Mouse (Mus musculus) thymus, postnatal 14 days (tissue): ENCODE measurements around the gene Kdm4b.

Source experiments
- DNase-seq: peaks from one replicate; pipeline ENCODE4 v3.0.0; 2021

Gene Kdm4b

GRCm38 (mm10) chr17:56348586-56348985 is 22.7 kb downstream of the Kdm4b start:
- DNase-seq, result no peak

GRCm38 (mm10) chr17:56350694-56351093 is 24.8 kb downstream of the Kdm4b start:
- DNase-seq, result peak; percentile 84

DNA sequence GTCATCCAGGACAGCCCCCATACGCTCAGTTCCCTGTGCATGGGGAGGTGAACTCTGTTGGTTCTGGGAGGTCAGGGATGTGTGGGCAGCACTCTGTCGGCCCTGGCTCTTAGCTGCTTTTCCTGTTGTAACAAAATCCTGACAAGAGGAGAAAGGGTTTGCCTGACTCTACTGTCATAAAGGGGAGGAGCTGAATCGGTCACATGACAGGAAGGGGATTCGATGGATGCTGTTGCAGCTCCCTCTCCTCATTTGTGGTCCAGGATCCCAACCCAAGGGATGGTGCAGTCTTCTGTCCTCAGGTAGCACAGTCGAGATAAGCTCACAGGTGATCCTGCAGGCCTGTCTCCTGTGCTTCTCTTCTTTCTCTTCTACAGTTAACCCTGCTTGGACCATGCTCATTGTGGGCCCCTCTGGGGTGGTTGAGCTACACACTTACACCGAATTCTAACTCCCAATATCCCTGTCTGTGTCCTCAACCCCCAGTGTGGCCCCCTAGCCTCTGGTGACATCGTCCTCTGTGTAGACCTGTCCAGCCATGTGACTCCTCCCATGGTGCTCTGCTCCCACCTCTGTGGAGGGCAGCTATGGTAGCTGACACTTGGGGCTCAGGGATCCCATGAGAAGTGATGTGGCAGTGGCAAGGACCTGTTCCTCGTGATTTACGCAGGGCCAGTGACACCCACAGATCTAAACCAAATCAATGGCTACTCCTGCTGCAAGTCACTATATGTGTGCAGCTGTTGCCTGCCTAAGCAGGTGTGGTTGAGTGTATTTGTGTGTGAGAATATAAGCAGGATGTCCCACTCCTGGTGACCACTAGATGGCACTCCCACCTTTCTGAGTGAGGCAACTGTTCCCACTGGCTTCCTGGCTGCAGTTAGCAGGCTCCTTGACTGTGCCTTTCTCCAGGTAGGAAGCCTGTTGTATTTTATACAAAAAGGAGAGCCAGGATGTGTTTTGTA is 31.3 kb downstream of the Kdm4b start:
- peak; percentile 77 for DNase-seq

DNA sequence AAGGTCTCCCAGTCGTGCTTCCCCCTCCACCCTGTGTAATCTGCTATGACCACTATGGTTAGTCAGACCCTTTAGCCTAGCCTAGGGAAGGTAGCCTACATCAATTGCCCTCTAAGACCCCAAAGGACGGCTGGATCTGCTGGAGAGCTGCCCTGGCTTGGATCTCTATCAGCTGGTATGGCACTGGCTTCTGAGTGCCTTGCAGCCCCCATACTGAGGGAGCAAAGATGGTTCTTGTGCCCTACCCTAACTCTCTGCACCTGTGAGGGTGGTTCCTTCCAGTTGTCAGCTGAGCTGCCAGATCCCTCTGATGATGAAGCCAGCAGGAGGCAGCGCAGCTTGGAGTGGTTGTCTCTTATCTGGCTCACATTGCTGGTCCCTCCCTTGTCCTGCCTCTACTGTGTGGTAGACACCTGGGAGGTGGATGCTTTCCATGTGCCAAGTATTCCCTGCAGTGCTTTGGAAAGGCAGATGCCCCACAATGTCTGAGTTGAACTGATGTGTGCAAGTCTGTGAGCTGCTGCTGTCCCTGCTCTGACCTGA is 33.4 kb downstream of the Kdm4b start:
- no peak for DNase-seq

DNA sequence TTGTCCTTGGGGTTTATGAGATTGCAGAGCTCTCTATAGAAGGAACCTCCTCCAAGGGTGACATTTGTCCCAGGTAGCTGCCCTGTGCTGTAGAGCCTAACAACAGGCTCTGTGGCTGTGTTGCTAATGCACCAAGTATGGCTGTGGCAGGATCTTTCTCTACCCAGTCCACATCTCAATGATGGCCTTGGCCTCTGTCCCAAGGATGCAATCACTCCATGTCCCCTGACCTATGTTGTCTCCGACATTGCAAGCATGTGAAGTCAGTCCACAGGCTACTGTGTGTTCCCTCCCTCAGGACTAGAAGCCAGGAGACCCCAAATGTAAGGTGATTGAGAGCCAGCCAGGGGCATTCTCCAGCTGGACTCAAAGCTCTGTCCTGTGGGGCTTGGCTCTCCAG is 34.0 kb downstream of the Kdm4b start:
- no peak for DNase-seq

DNA sequence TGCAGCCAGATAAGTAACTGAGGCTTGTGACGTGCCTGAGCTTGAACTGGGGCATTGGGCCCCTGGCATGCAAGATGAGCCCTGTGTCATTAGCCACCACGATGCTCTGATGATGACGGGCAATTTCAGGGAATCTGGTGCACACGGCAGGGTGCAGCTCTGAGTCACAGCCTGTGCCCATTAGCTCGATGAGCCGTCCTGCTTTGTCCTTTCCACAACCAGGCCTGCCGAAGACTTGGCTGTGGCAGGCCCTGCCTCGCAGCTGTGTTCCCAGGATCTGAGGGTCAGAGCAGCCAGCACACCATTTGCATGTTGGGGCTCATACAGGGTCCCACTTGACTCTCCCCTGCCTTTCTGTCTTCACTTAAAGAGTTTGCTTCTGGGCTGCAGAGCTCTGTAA is 34.6 kb downstream of the Kdm4b start:
- no peak for DNase-seq

DNA sequence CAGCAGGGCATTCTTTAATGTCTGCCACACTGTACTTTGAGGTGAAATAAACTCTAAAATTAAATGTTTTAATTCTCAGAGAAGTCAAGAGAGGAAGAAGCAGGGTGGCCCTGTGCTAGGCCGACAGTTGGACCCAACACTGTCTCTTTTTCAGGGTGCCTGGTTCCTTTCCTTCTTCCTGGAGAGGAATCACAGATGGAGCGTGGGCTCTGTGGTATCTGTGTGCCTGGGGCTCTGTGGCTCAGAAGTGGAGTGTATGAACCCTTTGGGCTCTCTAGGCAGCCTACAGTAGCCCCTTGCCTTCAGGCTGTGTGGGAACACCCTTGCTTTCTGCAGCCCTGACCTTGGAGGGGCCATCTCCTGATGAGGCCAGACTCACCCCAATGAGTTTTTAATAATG is 35.7 kb downstream of the Kdm4b start:
- no peak for DNase-seq

DNA sequence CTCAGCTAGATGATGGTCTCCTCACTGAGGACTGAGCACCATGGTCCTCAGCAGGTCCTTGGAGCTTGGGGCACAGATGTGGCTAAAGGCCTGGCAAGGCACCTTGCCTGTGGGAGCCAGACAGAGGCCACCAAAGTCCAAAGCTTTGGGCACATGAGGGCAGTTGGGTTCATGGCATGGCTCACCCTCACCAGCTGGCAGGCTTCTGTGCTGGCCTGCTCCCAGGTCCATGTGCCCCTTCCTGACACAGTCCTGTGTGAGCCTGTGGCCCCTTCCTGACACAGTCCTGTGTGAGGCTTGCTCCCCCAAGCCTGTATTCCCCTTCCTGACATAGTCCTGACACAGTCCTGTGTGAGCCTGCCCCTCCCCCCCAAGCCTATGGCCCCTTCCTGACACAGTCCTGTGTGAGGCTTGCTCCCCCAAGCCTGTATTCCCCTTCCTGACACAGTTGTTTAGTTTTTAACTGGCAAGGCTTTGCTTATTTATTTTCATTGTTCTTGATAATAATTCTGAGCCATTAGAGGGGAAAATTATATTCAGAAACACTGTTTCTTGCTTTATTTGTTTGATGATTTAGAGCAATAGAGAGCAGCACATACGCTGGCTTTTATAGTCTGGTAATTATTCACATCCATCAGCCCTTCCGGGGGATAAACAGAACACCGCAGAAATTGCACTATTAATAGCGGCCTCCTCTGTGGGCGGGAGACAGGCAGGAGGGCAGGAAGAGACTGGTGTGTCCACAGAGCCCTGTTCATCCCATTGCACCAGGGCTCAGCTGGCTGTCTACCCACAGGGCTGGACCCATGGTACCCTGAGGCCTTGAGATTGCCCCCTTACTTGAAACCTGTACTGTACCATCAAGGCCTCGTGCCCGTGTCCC is 40.2 kb downstream of the Kdm4b start:
- DNase-seq, result no peak

GRCm38 (mm10) chr17:56368291-56368790 is 42.5 kb downstream of the Kdm4b start:
- no peak for DNase-seq

DNA sequence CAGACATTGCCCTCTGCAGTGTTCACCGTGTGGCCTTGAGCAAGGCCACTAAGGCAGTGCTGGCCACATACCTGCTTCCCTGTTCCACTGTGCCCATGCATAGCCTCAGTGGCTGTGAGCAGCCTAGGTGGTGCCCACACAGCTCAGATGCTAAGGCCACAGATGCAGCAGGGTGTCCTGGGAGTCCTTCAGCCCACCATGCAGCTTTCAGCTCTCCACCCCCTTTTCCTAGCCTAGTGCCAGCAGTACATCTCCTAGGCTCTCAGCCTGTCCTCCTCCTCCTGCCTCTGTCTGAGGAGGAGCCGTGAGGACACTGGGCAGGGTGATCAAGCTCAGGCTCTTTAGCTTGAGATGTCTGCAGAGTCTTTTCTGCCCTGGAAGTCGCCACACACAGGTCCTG is 44.2 kb downstream of the Kdm4b start:
- DNase-seq, result no peak

- no peak for DNase-seq
Observed at GRCm38 (mm10) chr17:56371029-56371660, 45.3 kb downstream of the Kdm4b start.

GRCm38 (mm10) chr17:56372109-56372508 is 46.2 kb downstream of the Kdm4b start:
- no peak for DNase-seq

GRCm38 (mm10) chr17:56373136-56374034 is 47.5 kb downstream of the Kdm4b start:
- no peak for DNase-seq

- no peak for DNase-seq
Observed at GRCm38 (mm10) chr17:56374851-56375250, 49.0 kb downstream of the Kdm4b start.

GRCm38 (mm10) chr17:56379281-56379834 is 53.5 kb downstream of the Kdm4b start:
- no peak for DNase-seq

- no peak for DNase-seq
Observed at GRCm38 (mm10) chr17:56380286-56380685, 54.4 kb downstream of the Kdm4b start.

DNA sequence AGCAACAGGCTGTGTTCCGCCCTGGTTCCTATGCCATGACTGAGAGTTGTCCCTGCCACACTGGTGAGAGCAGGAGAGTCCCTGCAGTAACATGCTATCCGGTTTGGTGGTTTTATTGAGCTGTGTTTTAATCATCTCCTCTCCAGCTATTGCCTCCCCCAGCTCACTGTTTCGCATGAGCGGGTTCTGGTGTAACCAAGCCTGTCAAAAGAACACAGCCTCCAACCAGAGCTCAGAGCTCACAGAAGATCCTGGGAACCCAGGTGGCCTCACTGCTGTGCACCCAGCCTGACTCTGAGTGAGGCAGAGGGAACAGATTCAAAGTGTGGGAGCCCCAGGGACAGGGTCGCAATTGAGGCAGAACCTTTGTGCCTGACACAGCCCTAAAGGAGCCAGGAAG is 55.3 kb downstream of the Kdm4b start:
- DNase-seq, result no peak

GRCm38 (mm10) chr17:56382997-56383396 is 57.1 kb downstream of the Kdm4b start:
- DNase-seq, result no peak

DNA sequence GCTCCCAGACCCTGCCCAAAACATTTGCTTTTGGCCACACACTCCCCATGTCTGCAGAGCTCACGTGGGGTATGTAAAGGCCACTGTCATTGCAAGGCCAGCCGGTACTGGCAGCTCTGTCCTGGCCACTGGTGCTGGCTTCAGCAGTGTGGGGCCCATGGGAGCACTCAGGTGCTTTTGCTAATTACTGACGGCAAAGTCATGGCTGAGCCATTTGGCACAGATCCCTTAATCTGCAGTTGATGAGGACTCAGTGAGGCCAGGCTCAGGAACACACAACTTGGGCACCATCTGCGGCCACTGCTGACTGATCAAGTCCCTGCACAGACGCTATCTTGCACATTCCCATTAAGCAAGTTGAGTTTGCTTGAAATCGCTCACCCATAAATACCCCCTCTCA is 59.0 kb downstream of the Kdm4b start:
- no peak for DNase-seq

DNA sequence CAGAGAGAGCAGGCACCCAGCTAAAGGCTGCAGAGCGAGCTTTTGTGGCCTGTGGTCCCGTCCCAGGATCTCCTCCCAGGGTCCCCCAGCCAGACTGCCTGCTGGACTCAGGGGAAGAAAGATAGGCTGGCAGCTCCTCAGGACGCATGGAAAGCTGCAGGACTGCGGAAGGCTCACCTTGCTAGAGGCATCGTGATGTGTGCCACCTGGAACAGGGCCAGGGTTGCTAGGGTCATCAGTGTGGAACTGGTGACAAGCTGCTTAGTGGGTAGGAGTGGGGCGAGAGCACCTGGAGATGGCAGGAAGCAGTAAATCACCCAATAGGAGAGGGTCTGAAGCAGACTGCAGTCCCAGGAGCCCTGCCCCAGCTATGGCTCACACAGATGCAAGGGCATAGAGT is 61.8 kb downstream of the Kdm4b start:
- DNase-seq, result no peak

- DNase-seq, result no peak
Observed at GRCm38 (mm10) chr17:56393238-56393637, 67.4 kb downstream of the Kdm4b start.
